Mouse (Mus musculus) intestine, postnatal 0 days (tissue): ENCODE results near the gene Plekhg1. TPM values are rescaled to one million over a fixed set of nuclear protein-coding genes. Genes with fewer than 3 reads are reported as not detected.

Experiments
- ATAC-seq: fragments of 200-750 bp; cut with Nextera tagmentation; 2 replicates; pipeline ENCODE4 v1.8.0; 2017; ENCODE audit warnings: mild to moderate bottlenecking, moderate TSS enrichment, moderate library complexity
- H3K27ac ChIP-seq: fragments of 300-500 bp; sonication (generic); 2 replicates; pipeline ENCODE4 v1.5.1; 2014; ENCODE audit warnings: mild to moderate bottlenecking, low read depth, low read length, moderate library complexity
- H3K27me3 ChIP-seq: fragments of 300-500 bp; sonication (generic); replicated peaks from 2 replicates; pipeline ENCODE4 v1.6.1; 2014; ENCODE audit warnings: low read length, mixed read lengths; ENCODE audit not compliant: control insufficient read depth, insufficient read depth
- H3K36me3 ChIP-seq: fragments of 300-500 bp; sonication (generic); 2 replicates; pipeline ENCODE4 v1.6.1; 2014; ENCODE audit warnings: mild to moderate bottlenecking, moderate library complexity; ENCODE audit not compliant: control insufficient read depth, insufficient read depth
- H3K4me1 ChIP-seq: fragments of 300-500 bp; sonication (generic); replicated peaks from 2 replicates; pipeline ENCODE4 v1.6.1; 2014; ENCODE audit warnings: antibody characterized with exemption, low read length, mixed read lengths; ENCODE audit not compliant: control insufficient read depth, insufficient read depth
- H3K4me2 ChIP-seq: fragments of 300-500 bp; sonication (generic); replicated peaks from 2 replicates; pipeline ENCODE4 v1.6.1; 2014; ENCODE audit warnings: low read depth, mild to moderate bottlenecking, moderate library complexity
- H3K4me3 ChIP-seq: fragments of 300-500 bp; sonication (generic); 2 replicates; pipeline ENCODE4 v1.5.1; 2014; ENCODE audit warnings: low read depth, low read length
- H3K9ac ChIP-seq: fragments of 300-500 bp; sonication (generic); 2 replicates; pipeline ENCODE4 v1.6.1; 2014; ENCODE audit warnings: mild to moderate bottlenecking, low read depth, low read length
- H3K9me3 ChIP-seq: fragments of 300-500 bp; sonication (generic); 2 replicates; pipeline ENCODE4 v1.6.1; 2016; ENCODE audit warnings: mixed run types; ENCODE audit not compliant: control insufficient read depth
- CTCF ChIP-seq: sonication (generic); IDR thresholded peaks from 2 replicates; pipeline ENCODE4 v1.5.1; 2016; ENCODE audit warnings: low read depth, mild to moderate bottlenecking, control low read depth, antibody characterized with exemption, moderate library complexity
- WGBS: fragments of 180-500 bp; shearing (Covaris S2); extraction: QIAGEN DNeasy Blood & Tissue Kit; methylation state at CpG from one replicate; pipeline ENCODE4 v1.1.7; 2014; 5-methylcytosine and 5-hydroxymethylcytosine counted together
- polyA plus RNA-seq: library from polyadenylated mRNA; unstranded; fragments of >200 nt; fragmentation: Nextera tagmentation; extraction: Ambion mirVana; gene quantifications from 2 replicates; pipeline ENCODE4 v1.2.1, GENCODE M21; 2015

Gene Plekhg1
- polyA plus RNA-seq, 1 experiment from 2014 or later, result 2.1 TPM

GRCm38 (mm10) chr10:3943492-3944395 lies 203.6 kb downstream of the Plekhg1 start:
- H3K4me1 ChIP-seq, result no peaks in the 10 kb centered on the region
- no peaks in the 10 kb centered on the region for H3K27me3 ChIP-seq
- H3K36me3 ChIP-seq, result peaks cover 1% of the 10 kb centered on the region; the same call in 1 of the 2 replicates
- ATAC-seq, result no peak
- H3K4me3 ChIP-seq, result no peak overlapping the region
- no peak overlapping the region for H3K27ac ChIP-seq
- TF ChIP-seq CTCF, result peak; percentile 98
- WGBS, result 24% methylated on average over 10 of the region's 10 CpGs
- H3K9me3 ChIP-seq, result no peaks in the 10 kb centered on the region
- H3K9ac ChIP-seq, result no peak overlapping the region
- no peak overlapping the region for H3K4me2 ChIP-seq

DNA sequence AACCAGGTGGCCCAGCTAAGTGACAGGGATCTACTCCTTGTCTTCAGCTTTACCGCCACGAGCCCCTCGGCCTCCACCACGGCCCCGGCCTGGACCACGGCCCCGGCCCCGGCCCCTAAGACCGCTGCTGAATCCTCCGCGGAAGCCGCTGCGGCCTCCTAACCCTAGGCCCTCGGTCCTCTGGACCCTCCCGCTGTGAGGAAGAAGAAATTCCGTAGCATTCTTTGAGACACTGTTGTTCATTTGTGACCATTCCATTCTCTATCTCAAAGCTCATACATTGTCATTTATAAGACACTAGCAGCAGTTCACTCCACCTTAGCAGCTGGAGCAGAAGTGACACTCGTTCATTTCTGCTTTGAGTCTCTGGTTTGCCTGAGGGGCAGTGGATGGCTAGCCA lies 206.7 kb downstream of the Plekhg1 start:
- H3K9me3 ChIP-seq, result no peaks in the 10 kb centered on the region
- H3K4me1 ChIP-seq, result no peaks in the 10 kb centered on the region
- no peaks in the 10 kb centered on the region; the same call in 1 of the 2 replicates for H3K36me3 ChIP-seq
- no peaks in the 10 kb centered on the region for H3K27me3 ChIP-seq
- H3K9ac ChIP-seq, result no peak overlapping the region
- no peak for TF ChIP-seq CTCF
- H3K4me2 ChIP-seq, result no peak overlapping the region
- H3K27ac ChIP-seq, result no peak overlapping the region
- WGBS, result 95% methylated on average over 17 of the region's 17 CpGs
- ATAC-seq, result no peak
- H3K4me3 ChIP-seq, result no peak overlapping the region

DNA sequence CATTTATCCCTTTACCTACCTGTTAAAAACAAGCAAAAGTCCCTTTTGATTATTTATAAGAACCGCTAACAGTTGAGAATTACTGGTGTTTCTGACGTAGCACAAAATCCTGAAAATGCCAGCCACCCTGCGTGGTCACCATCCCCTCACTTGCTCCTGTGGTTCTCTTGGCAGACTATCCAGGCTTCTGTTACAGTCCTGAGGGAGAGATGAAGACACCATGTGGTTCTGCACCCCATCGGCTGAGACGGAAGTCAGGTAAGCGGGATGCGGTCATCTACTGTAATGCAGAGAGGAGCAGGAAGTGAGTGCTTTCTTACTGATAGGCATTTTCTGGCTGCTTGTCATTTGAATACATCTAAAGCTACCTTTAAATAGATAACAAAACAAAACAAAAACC lies 207.2 kb downstream of the Plekhg1 start:
- Histone ChIP-seq H3K9me3 (no peaks in the 10 kb centered on the region), H3K4me2 (no peak overlapping the region), H3K4me1 (no peaks in the 10 kb centered on the region), H3K27ac (no peak overlapping the region), H3K27me3 (no peaks in the 10 kb centered on the region), H3K4me3 (no peak overlapping the region), H3K9ac (no peak overlapping the region), H3K36me3 (no peaks in the 10 kb centered on the region; the same call in 1 of the 2 replicates)
- 95% methylated on average over 7 of the region's 7 CpGs for WGBS
- no peak for ATAC-seq
- no peak for TF ChIP-seq CTCF

GRCm38 (mm10) chr10:3949306-3949705 lies 209.1 kb downstream of the Plekhg1 start:
- no peaks in the 10 kb centered on the region for H3K4me1 ChIP-seq
- no peak for TF ChIP-seq CTCF
- 83% methylated on average over 6 of the region's 6 CpGs for WGBS

DNA sequence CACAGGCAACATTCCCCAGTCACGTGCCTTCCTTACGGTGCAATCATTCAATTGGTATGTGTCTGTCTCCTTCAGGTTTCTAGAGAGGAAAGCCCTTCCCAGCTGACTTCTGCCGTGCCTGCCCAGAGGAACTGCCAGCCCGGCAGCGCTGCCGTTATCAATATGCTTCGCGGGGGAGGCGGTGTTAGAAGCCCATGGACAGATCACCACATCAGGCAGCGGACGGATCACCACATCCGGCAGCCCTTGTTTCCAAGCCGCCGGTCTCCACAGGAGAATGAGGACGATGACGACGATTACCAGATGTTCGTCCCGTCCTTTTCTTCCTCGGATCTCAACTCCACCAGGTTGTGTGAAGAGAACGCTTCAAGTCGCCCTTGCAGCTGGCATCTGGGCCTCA lies 216.3 kb downstream of the Plekhg1 start:
- WGBS, result 87% methylated on average over 22 of the region's 22 CpGs
- no peaks in the 10 kb centered on the region for H3K9me3 ChIP-seq
- H3K4me2 ChIP-seq, result no peak overlapping the region
- ATAC-seq, result no peak
- peaks cover 24% of the 10 kb centered on the region for H3K36me3 ChIP-seq
- no peaks in the 10 kb centered on the region for H3K27me3 ChIP-seq
- no peak for TF ChIP-seq CTCF
- H3K9ac ChIP-seq, result no peak overlapping the region
- H3K4me1 ChIP-seq, result no peaks in the 10 kb centered on the region
- H3K4me3 ChIP-seq, result no peak overlapping the region
- no peak overlapping the region for H3K27ac ChIP-seq

More at GRCm38 (mm10) chr10:3949306-3949705, 209.1 kb downstream of the Plekhg1 start:
- no peak overlapping the region for H3K4me3 ChIP-seq
- H3K4me2 ChIP-seq, result no peak overlapping the region
- no peaks in the 10 kb centered on the region; the same call in 1 of the 2 replicates for H3K36me3 ChIP-seq
- no peak for ATAC-seq
- H3K27me3 ChIP-seq, result no peaks in the 10 kb centered on the region
- no peak overlapping the region for H3K9ac ChIP-seq
- H3K27ac ChIP-seq, result no peak overlapping the region
- no peaks in the 10 kb centered on the region for H3K9me3 ChIP-seq

DNA sequence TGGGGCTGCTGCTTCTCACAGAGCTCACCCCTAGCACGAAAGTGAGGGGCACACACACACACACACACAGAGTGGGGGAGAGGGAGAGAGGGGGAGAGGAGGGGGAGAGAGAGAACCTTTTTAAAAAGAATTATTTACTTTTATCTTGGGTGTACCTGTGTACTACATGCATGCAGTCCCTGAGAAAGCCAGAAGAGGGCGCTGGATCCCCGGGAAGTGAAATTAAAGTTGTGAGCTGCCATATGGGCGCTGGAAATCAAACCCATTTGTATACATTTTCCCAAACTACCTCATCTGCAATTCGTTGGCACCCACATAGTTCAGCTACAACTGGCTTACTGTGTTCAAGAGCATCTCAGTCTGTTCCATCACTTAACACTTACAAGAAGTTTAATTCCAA lies 218.4 kb downstream of the Plekhg1 start:
- no peak overlapping the region for H3K27ac ChIP-seq
- no peak overlapping the region for H3K9ac ChIP-seq
- no peaks in the 10 kb centered on the region for H3K4me1 ChIP-seq
- TF ChIP-seq CTCF, result peak; percentile 41
- no peak for ATAC-seq
- no peak overlapping the region for H3K4me3 ChIP-seq
- 78% methylated on average over 5 of the region's 5 CpGs for WGBS
- H3K9me3 ChIP-seq, result no peaks in the 10 kb centered on the region
- H3K36me3 ChIP-seq, result peaks cover 27% of the 10 kb centered on the region
- H3K4me2 ChIP-seq, result no peak overlapping the region
- no peaks in the 10 kb centered on the region for H3K27me3 ChIP-seq
